In genomic region chr7:113207471-113208387, GRCm38 (mm10) we compare ENCODE assay signal across 8 mouse cellular contexts. TPM values are rescaled to one million over a fixed set of nuclear protein-coding genes. Genes with fewer than 3 reads are reported as not detected.
DNase-seq lines count a peak whose midpoint lies in the region; ATAC-seq lines count a peak whose summit lies in the region.

No protein-coding gene starts in this region.

- H3K36me3 ChIP-seq in intestine, embryonic 16.5 days (ENCODE audit: control insufficient read depth, insufficient read depth, low read length), result no peaks in the 10 kb centered on the region
- H3K36me3 ChIP-seq in midbrain, embryonic 10.5 days, result no peaks in the 10 kb centered on the region
- no peaks in the 10 kb centered on the region for H3K36me3 ChIP-seq in splenic B cell, adult 2 months (ENCODE audit: control insufficient read depth, insufficient read depth, low read length, poor library complexity, severe bottlenecking)

- peak overlapping the region; percentile 95 for H3K4me3 ChIP-seq in intestine, embryonic 16.5 days (ENCODE audit: low read length)
- H3K4me3 ChIP-seq in midbrain, embryonic 10.5 days, result peak overlapping the region; percentile 88

- peak; percentile 98 for DNase-seq in heart, adult 11 months
- DNase-seq in heart, adult 9 months (ENCODE audit: low spot score in 2 of 2), result no peak
- peak; percentile 46 for DNase-seq in cerebellum, adult 8-10 months
- DNase-seq in frontal cortex, postnatal 36 days (ENCODE audit: low spot score in 2 of 2), result peak; percentile 68 to 69
- peak; percentile 74 to 83 for DNase-seq in left cerebral cortex, postnatal 36 days (ENCODE audit: low spot score in 2 of 2)
- DNase-seq in midbrain, embryonic 10.5 days (ENCODE audit: low spot score), result peak; percentile 56
- peak; percentile 63 for DNase-seq in splenic B cell, adult 2 months (ENCODE audit: low read depth, low spot score)

- peak overlapping the region; percentile 90 for H3K4me2 ChIP-seq in intestine, embryonic 16.5 days (ENCODE audit: low read depth, low read length)

- peak; percentile 75 for ATAC-seq in intestine, embryonic 16.5 days

- peak overlapping the region; percentile 83 for H3K9ac ChIP-seq in intestine, embryonic 16.5 days (ENCODE audit: low read depth, low read length)

- H3K9me3 ChIP-seq in intestine, embryonic 16.5 days (ENCODE audit: control insufficient read depth, low read length), result no peaks in the 10 kb centered on the region
- no peaks in the 10 kb centered on the region for H3K9me3 ChIP-seq in midbrain, embryonic 10.5 days (replicated peaks)

- under 1% methylated on average over 94 of the region's 98 CpGs for WGBS in intestine, embryonic 16.5 days
- 2% methylated on average over 88 of the region's 98 CpGs for WGBS in midbrain, embryonic 10.5 days

- peaks cover 14% of the 10 kb centered on the region for H3K4me1 ChIP-seq in intestine, embryonic 16.5 days (ENCODE audit: control insufficient read depth, insufficient read depth, low read length)
- peaks cover 18% of the 10 kb centered on the region for H3K4me1 ChIP-seq in midbrain, embryonic 10.5 days

- peak overlapping the region; percentile 78 for H3K27ac ChIP-seq in intestine, embryonic 16.5 days (ENCODE audit: low read length)
- peak overlapping the region; percentile 82 for H3K27ac ChIP-seq in midbrain, embryonic 10.5 days (replicated peaks)

- H3K27me3 ChIP-seq in intestine, embryonic 16.5 days (replicated peaks; ENCODE audit: control insufficient read depth, insufficient read depth, low read length), result peaks cover 24% of the 10 kb centered on the region
- peaks cover 76% of the 10 kb centered on the region for H3K27me3 ChIP-seq in midbrain, embryonic 10.5 days (ENCODE audit: low read depth, poor library complexity, severe bottlenecking)
- no peaks in the 10 kb centered on the region for H3K27me3 ChIP-seq in splenic B cell, adult 2 months (ENCODE audit: control insufficient read depth, insufficient read depth, low read length, poor library complexity, severe bottlenecking)

- intact Hi-C loops in left cerebral cortex, postnatal 36 days (cut with DNase I), result loop anchor here (2.0 to 5.0 kb wide), 3 partner anchors 39 to 65 kb away; no protein-coding TSS in a partner anchor

RNA-seq across cellular contexts. Expression of gene Arntl, which starts 0.5 kb away (rescaled TPM):
- polyA plus RNA-seq in intestine, embryonic 16.5 days (2015; fragmentation: Nextera tagmentation; extraction: Ambion mirVana), result 8.6 and 8.9 TPM in 2 replicates
- 10 to 100 TPM; 34.9 to 39.3 TPM for total RNA-seq in left cerebral cortex, postnatal 36 days (2021)
- polyA plus RNA-seq in midbrain, embryonic 10.5 days (2016; fragmentation: Nextera tagmentation; extraction: Ambion mirVana), result 6.6 and 7.0 TPM in 2 replicates

Comparison
In these comparisons a context has a peak if more than half of its experiments do, and no peak if none do; other contexts are left out.
1. DNase-seq: peak in heart, adult 11 months (single experiment), cerebellum, adult 8-10 months (single experiment), frontal cortex, postnatal 36 days (2 of 2), left cerebral cortex, postnatal 36 days (2 of 2), midbrain, embryonic 10.5 days (single experiment) and splenic B cell, adult 2 months (single experiment); none in heart, adult 9 months (0 of 2).